Mouse (Mus musculus): ENCODE data around the gene C1s2.
"Not testable (repeated sequence)": the region's sequence is repeated elsewhere in the genome, so short reads cannot be mapped to it uniquely, and the experiment has no call there.

GRCm38 (mm10) chr6:124682291-124682690 is 46.4 kb upstream of the C1s2 start:
- not testable (repeated sequence) for TF ChIP-seq CTCF (IDR thresholded peaks at IDR 0.05; ENCODE audit: control insufficient read depth, insufficient read depth, insufficient replicate concordance, low read depth, low read length); POLR2A (IDR thresholded peaks at IDR 0.05; ENCODE audit: control insufficient read depth, low read depth, low read length)
